Mouse (Mus musculus) gonadal fat pad, adult 2 months (tissue): ENCODE measurements around the gene Rpl9-ps6. TPM values are rescaled to one million over a fixed set of nuclear protein-coding genes. Genes with fewer than 3 reads are reported as not detected.
"Not testable (repeated sequence)": the region's sequence is repeated elsewhere in the genome, so short reads cannot be mapped to it uniquely, and the experiment has no call there.

ENCODE experiments used
- DNase-seq: peaks from one replicate; pipeline ENCODE4 v3.0.0-alpha.2; 2012; ENCODE audit warnings: low read depth
- polyA plus RNA-seq: library from polyadenylated mRNA; depleted of rRNA; stranded (reverse); fragments of >200 nt; gene quantifications from 2 replicates; pipeline ENCODE4 v1.2.3, GENCODE M21; 2012

Gene Rpl9-ps6
- polyA plus RNA-seq, 1 experiment, result 22.3 TPM

GRCm38 (mm10) chr19:32481511-32481910 lies 15.1 kb upstream of the Rpl9-ps6 start:
- DNase-seq, result no peak

GRCm38 (mm10) chr19:32480791-32481442 lies 14.5 kb upstream of the Rpl9-ps6 start:
- DNase-seq, result no peak

GRCm38 (mm10) chr19:32480255-32480654 lies 13.9 kb upstream of the Rpl9-ps6 start:
- DNase-seq, result no peak

GRCm38 (mm10) chr19:32476712-32477052 lies 10.3 kb upstream of the Rpl9-ps6 start:
- no peak for DNase-seq

GRCm38 (mm10) chr19:32476016-32476711 lies 9.8 kb upstream of the Rpl9-ps6 start:
- DNase-seq, result no peak

GRCm38 (mm10) chr19:32470570-32471263 lies 4.3 kb upstream of the Rpl9-ps6 start:
- no peak for DNase-seq

GRCm38 (mm10) chr19:32470059-32470497 lies 3.7 kb upstream of the Rpl9-ps6 start:
- DNase-seq, result no peak

GRCm38 (mm10) chr19:32467325-32467724 lies 947 bp upstream of the Rpl9-ps6 start:
- DNase-seq, result no peak

- no peak for DNase-seq
These were observed 1.1 kb downstream of the Rpl9-ps6 start for GRCm38 (mm10) chr19:32465228-32465627.

- DNase-seq, result no peak
These were observed 3.3 kb downstream of the Rpl9-ps6 start for GRCm38 (mm10) chr19:32463037-32463436.

GRCm38 (mm10) chr19:32457631-32458030 lies 8.7 kb downstream of the Rpl9-ps6 start:
- not testable (repeated sequence) for DNase-seq

- no peak for DNase-seq
These were observed 9.6 kb downstream of the Rpl9-ps6 start for GRCm38 (mm10) chr19:32456744-32457143.

- DNase-seq, result no peak
These were observed 14.1 kb downstream of the Rpl9-ps6 start for GRCm38 (mm10) chr19:32452231-32452630.

- no peak for DNase-seq
These were observed 17.4 kb downstream of the Rpl9-ps6 start for GRCm38 (mm10) chr19:32448931-32449330.

- no peak for DNase-seq
These were observed 24.8 kb downstream of the Rpl9-ps6 start for GRCm38 (mm10) chr19:32441568-32441967.

GRCm38 (mm10) chr19:32439356-32439755 lies 27.0 kb downstream of the Rpl9-ps6 start:
- DNase-seq, result no peak

GRCm38 (mm10) chr19:32425856-32426255 lies 40.5 kb downstream of the Rpl9-ps6 start:
- no peak for DNase-seq

- DNase-seq, result no peak
These were observed 41.7 kb downstream of the Rpl9-ps6 start for GRCm38 (mm10) chr19:32424706-32425105.

GRCm38 (mm10) chr19:32419069-32419468 lies 47.3 kb downstream of the Rpl9-ps6 start:
- DNase-seq, result no peak

GRCm38 (mm10) chr19:32416692-32417317 lies 49.6 kb downstream of the Rpl9-ps6 start:
- DNase-seq, result no peak
